Mouse (Mus musculus): Measurements from ENCODE around the gene Aacs.

Aacs gene

GRCm38 (mm10) chr5:125533225-125533900 lies 57.7 kb downstream of the Aacs start:
- DNase-seq (ENCODE audit: low read depth, low spot score) = no peak

DNA sequence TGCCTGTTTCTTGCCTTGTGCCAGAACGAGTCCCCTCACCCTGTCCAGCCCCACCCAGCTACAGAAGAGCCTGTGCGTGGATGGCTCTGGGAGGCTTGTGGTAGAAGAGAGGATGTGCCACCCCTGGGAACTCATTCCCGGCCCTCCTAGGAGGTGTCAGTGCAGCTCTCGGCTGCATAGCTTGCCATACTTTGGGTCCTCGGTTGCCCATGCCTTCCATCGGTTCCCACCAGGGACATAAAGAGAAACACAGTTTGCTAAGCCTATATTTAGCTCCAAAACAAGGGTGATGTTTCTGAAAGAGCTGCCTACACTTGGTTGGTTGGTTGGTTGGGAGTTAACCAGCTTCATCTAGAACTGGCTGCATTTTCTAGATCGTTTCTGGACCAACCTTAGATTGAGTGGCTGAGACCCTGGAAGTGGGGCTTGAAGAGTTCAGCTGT lies 58.6 kb downstream of the Aacs start:
- no peak for DNase-seq (ENCODE audit: low read depth, low spot score)

GRCm38 (mm10) chr5:125534611-125535324 lies 59.2 kb downstream of the Aacs start:
- no peak for DNase-seq (ENCODE audit: low read depth, low spot score)

DNA sequence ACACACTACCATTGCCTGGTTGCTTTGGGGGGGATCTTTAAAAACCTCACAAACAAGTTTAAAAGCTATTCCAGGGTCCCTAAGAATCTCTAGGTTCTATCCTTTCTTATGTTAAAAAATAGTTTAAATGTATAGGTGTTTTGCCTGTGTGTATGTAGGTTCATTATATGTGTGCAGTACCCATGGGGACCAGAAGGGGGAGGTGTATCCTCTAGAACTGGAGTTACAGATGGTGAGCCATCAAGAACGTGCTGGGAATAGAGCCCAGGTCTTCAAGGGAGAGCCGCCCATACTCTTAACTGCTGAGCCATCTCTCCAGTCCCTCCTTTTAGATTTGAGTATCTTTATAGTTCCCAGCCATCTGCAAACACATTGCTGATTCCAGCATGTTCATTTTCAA lies 69.5 kb downstream of the Aacs start:
- DNase-seq (ENCODE audit: low read depth, low spot score) = no peak

DNA sequence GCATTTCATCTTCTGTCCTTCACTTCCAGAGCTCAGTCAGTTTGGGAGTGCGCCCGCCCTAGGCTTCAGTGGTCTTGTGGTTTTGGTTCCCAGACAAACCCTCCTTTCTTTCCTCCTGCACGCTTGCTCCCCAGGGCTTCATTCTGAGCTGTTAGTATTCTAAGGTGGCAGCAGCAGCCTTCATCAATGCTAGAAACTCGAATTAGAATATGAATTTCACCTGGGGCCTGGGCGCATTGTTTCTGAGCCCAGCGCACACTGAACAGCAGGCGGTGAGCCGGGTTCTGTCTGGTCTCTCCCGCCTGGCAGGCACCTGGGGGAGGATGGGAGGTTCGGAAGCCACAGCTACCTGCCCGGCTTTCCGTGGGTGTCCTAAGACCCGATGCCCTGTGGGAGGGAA lies 70.7 kb downstream of the Aacs start:
- DNase-seq (ENCODE audit: low read depth, low spot score) = no peak

- DNase-seq (ENCODE audit: low read depth, low spot score) = no peak
Measured at GRCm38 (mm10) chr5:125549750-125550489, 74.3 kb downstream of the Aacs start.

- no peak for DNase-seq (ENCODE audit: low read depth, low spot score)
Measured at GRCm38 (mm10) chr5:125555732-125556131, 80.1 kb downstream of the Aacs start.

DNA sequence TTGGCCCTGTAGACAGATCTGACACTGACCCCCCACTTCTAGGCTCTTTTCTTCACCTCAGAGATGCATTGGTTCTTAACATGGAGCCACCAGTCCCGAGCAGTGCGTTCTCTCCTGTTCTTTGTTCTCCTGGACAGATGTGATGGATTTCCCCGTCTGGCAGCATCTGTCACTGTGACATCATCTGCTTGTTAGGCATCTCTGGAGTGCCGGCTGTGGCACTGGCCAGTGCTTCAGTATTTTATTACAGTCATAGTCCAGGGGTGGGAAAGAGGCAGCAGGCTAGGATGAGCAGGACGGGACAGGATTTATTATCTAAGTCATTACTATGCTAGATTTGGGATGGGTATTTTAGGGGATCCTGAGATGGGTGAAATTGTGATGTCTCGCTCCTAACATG lies 87.9 kb downstream of the Aacs start:
- DNase-seq (ENCODE audit: low read depth, low spot score) = no peak

- no peak for DNase-seq (ENCODE audit: low read depth, low spot score)
Measured at GRCm38 (mm10) chr5:125565725-125566124, 90.1 kb downstream of the Aacs start.

Data from 3T3-L1 (cell line).